Mouse (Mus musculus) heart, adult 18-20 months (tissue): ENCODE measurements around the gene Arhgap30. TPM values are rescaled to one million over a fixed set of nuclear protein-coding genes. Genes with fewer than 3 reads are reported as not detected.

Experiments used
- total RNA-seq, 2 experiments: library from RNA; stranded (reverse); gene quantifications; 2 replicates each; pipeline ENCODE4 v1.2.3; 2021

Gene Arhgap30
- total RNA-seq, 2 experiments from 2014 or later = 2.7 to 5.0 TPM

Other genes starting within 250 kb of the Arhgap30 start
- gene Sdhc, start 238.4 kb upstream of the Arhgap30 start, total RNA-seq = 1,000 to 10,000 TPM; 1,188 to 1,220 TPM
- under 1 TPM; 0.55 to 0.75 TPM for gene Mpz, start 238.2 kb upstream of the Arhgap30 start, total RNA-seq
- 100 to 1,000 TPM; 196 to 272 TPM for gene Pcp4l1, start 192.7 kb upstream of the Arhgap30 start, total RNA-seq
- gene Nr1i3, start 175.0 kb upstream of the Arhgap30 start, total RNA-seq = not detected
- gene Tomm40l, start 166.4 kb upstream of the Arhgap30 start, total RNA-seq = 10 to 100 TPM; 89.6 to 92.9 TPM
- gene Apoa2, start 163.9 kb upstream of the Arhgap30 start, total RNA-seq = 1 to 10 TPM; 2.0 to 2.7 TPM
- gene Fcer1g, start 154.6 kb upstream of the Arhgap30 start, total RNA-seq = 10 to 100 TPM; 10.2 to 13.4 TPM
- 1 to 10 TPM in 1 of 2 experiments, under 1 TPM in 1; 0.57 to 1.2 TPM for gene Adamts4, start 138.5 kb upstream of the Arhgap30 start, total RNA-seq
- gene Ndufs2, start 137.6 kb upstream of the Arhgap30 start, total RNA-seq = 1,000 to 10,000 TPM; 1,592 to 1,593 TPM
- 10 to 100 TPM; 18.7 to 19.6 TPM for gene B4galt3, start 118.6 kb upstream of the Arhgap30 start, total RNA-seq
- 10 to 100 TPM; 13.1 to 13.6 TPM for gene Ppox, start 107.8 kb upstream of the Arhgap30 start, total RNA-seq
- 10 to 100 TPM; 17.7 to 20.9 TPM for gene Usp21, start 101.0 kb upstream of the Arhgap30 start, total RNA-seq
- 10 to 100 TPM; 90.4 to 91.6 TPM for gene Ufc1, start 93.9 kb upstream of the Arhgap30 start, total RNA-seq
- 10 to 100 TPM; 21.8 to 23.5 TPM for gene Dedd, start 59.8 kb upstream of the Arhgap30 start, total RNA-seq
- 10 to 100 TPM; 26.4 to 28.8 TPM for gene Nit1, start 43.3 kb upstream of the Arhgap30 start, total RNA-seq
- gene Pfdn2, start 43.3 kb upstream of the Arhgap30 start, total RNA-seq = 10 to 100 TPM; 84.8 to 94.3 TPM
- not detected for gene Klhdc9, start 28.2 kb upstream of the Arhgap30 start, total RNA-seq
- under 1 TPM; 0.15 to 0.18 TPM for gene Nectin4, start 18.9 kb upstream of the Arhgap30 start, total RNA-seq
- gene Usf1, start 22.4 kb downstream of the Arhgap30 start, total RNA-seq = 10 to 100 TPM; 40.1 to 42.5 TPM
- gene Tstd1, start 29.9 kb downstream of the Arhgap30 start, total RNA-seq = 1 to 10 TPM in 1 of 2 experiments, not detected in 1; 1.6 TPM
- gene F11r, start 48.6 kb downstream of the Arhgap30 start, total RNA-seq = 10 to 100 TPM; 33.3 to 34.1 TPM
- 1 to 10 TPM; 1.6 to 2.6 TPM for gene Alyref2, start 114.5 kb downstream of the Arhgap30 start, total RNA-seq
- gene Itln1, start 146.3 kb downstream of the Arhgap30 start, total RNA-seq = not detected
- under 1 TPM; 0.22 to 0.62 TPM for gene Cd244a, start 170.2 kb downstream of the Arhgap30 start, total RNA-seq
- gene Ly9, start 218.5 kb downstream of the Arhgap30 start, total RNA-seq = 1 to 10 TPM in 1 of 2 experiments, under 1 TPM in 1; 0.47 to 2.4 TPM